Mouse (Mus musculus) left cerebral cortex, postnatal 14 days (tissue): ENCODE data around the gene Dhx58. TPM values are rescaled to one million over a fixed set of nuclear protein-coding genes. Genes with fewer than 3 reads are reported as not detected.

ENCODE experiments used
- DNase-seq, 2 experiments: peaks; one replicate each; pipeline ENCODE4 v3.0.0; 2021 to 2022; ENCODE audit warnings: low spot score in 2 of 2, mixed read lengths in 1 of 2
- intact Hi-C: fragments of 180-260 bp; cut with DNase I; formaldehyde crosslinking; loops from one replicate; pipeline ENCODE4 v1.15.1; 2025
- total RNA-seq, 2 experiments: library from RNA; stranded (reverse); gene quantifications; 2 replicates each; pipeline ENCODE4 v1.2.3; 2021

Dhx58 gene
- total RNA-seq, 2 experiments from 2014 or later: 1.9 to 2.0 TPM

GRCm38 (mm10) chr11:100705095-100705747 lies 1.1 kb upstream of the Dhx58 start:
- intact Hi-C loops: no loop called here
- DNase-seq: no peak

GRCm38 (mm10) chr11:100703366-100703765 lies 705 bp downstream of the Dhx58 start:
- intact Hi-C loops: loop anchor here (2.0 kb wide), 2 partner anchors 75 to 133 kb away; no protein-coding TSS in a partner anchor
- DNase-seq: no peak

- no peak for DNase-seq
- intact Hi-C loops: loop anchor here (2.0 kb wide), 2 partner anchors 74 to 132 kb away; no protein-coding TSS in a partner anchor
These were observed 1.2 kb downstream of the Dhx58 start for GRCm38 (mm10) chr11:100702906-100703305.

- peak; percentile 73 to 78 for DNase-seq
These were observed 1.8 kb downstream of the Dhx58 start for GRCm38 (mm10) chr11:100702081-100702851.

GRCm38 (mm10) chr11:100701301-100701700 lies 2.8 kb downstream of the Dhx58 start:
- no peak for DNase-seq
- intact Hi-C loops: no loop called here

More at GRCm38 (mm10) chr11:100702081-100702851, 1.8 kb downstream of the Dhx58 start:
- intact Hi-C loops: loop anchor here (2.0 kb wide), 2 partner anchors 73 to 131 kb away; no protein-coding TSS in a partner anchor

GRCm38 (mm10) chr11:100700710-100701109 lies 3.4 kb downstream of the Dhx58 start:
- intact Hi-C loops: no loop called here
- no peak for DNase-seq

GRCm38 (mm10) chr11:100697921-100698320 lies 6.2 kb downstream of the Dhx58 start:
- no peak for DNase-seq
- intact Hi-C loops: no loop called here

GRCm38 (mm10) chr11:100694926-100695325 lies 9.1 kb downstream of the Dhx58 start:
- DNase-seq: peak in 1 of 2 experiments; percentile 80
- intact Hi-C loops: loop anchor here (2.0 kb wide), 1 partner anchor 68 kb away; no protein-coding TSS in a partner anchor

GRCm38 (mm10) chr11:100693154-100693553 lies 10.9 kb downstream of the Dhx58 start:
- no peak for DNase-seq
- intact Hi-C loops: no loop called here

GRCm38 (mm10) chr11:100692164-100692616 lies 11.9 kb downstream of the Dhx58 start, which contains the start of gene Zfp385c:
Gene Zfp385c (minus strand): TSS chr11:100692455.
- no peak for DNase-seq
- intact Hi-C loops: no loop called here

GRCm38 (mm10) chr11:100690389-100690788 lies 13.7 kb downstream of the Dhx58 start:
- DNase-seq: no peak
- intact Hi-C loops: no loop called here

- intact Hi-C loops: no loop called here
- DNase-seq: no peak
These were observed 15.6 kb downstream of the Dhx58 start for GRCm38 (mm10) chr11:100688443-100688842.

- intact Hi-C loops: no loop called here
- DNase-seq: no peak
These were observed 16.8 kb downstream of the Dhx58 start for GRCm38 (mm10) chr11:100687265-100687664.

GRCm38 (mm10) chr11:100685371-100685770 lies 18.7 kb downstream of the Dhx58 start:
- intact Hi-C loops: no loop called here
- DNase-seq: no peak

- intact Hi-C loops: no loop called here
- DNase-seq: no peak
These were observed 20.0 kb downstream of the Dhx58 start for GRCm38 (mm10) chr11:100684084-100684483.

- no peak for DNase-seq
- intact Hi-C loops: no loop called here
These were observed 21.5 kb downstream of the Dhx58 start for GRCm38 (mm10) chr11:100682526-100682925.

GRCm38 (mm10) chr11:100681826-100682225 lies 22.2 kb downstream of the Dhx58 start:
- intact Hi-C loops: no loop called here
- no peak for DNase-seq

GRCm38 (mm10) chr11:100677810-100678209 lies 26.3 kb downstream of the Dhx58 start:
- intact Hi-C loops: no loop called here
- DNase-seq: peak; percentile 40 to 45

GRCm38 (mm10) chr11:100673169-100673568 lies 30.9 kb downstream of the Dhx58 start:
- intact Hi-C loops: no loop called here
- DNase-seq: no peak

GRCm38 (mm10) chr11:100671956-100672355 lies 32.1 kb downstream of the Dhx58 start:
- DNase-seq: no peak
- intact Hi-C loops: no loop called here
